In the genomic region with DNA sequence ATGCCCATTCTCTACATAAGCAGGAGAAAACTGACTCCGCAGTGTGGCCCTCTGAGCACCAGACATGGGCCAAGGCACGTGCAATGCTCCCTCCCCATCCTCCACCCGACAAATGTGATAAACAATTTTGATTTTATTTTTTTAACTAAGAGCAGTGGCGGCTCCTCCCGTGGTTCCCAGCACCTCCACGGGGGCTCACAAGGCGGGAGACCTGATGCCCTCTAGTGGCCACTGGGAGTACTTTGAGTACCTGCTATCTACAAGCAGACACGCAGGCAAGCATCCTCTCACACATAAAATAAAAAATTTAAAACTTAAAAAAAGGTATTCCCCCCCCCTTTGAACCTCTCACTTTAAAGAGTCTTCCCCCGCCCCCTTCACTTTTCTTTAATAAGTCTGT, we compare ENCODE assay signal across 8 mouse cellular contexts. TPM values are rescaled to one million over a fixed set of nuclear protein-coding genes. Genes with fewer than 3 reads are reported as not detected.
A peak's percentile ranks its signal among the peaks of the same experiment; 100 is the strongest.
DNase-seq lines count a peak whose midpoint lies in the region; ATAC-seq and TF ChIP-seq lines count a peak whose summit lies in the region.
"Had no signal": no experiment of that assay in that cellular context is flagged by ENCODE, and none has a peak within 500 bp of the region (broad histone marks: within the 10 kb centered on the region; RNA-seq: fewer than 3 reads in every experiment).

No protein-coding gene starts in this region.

- H3K9me3 ChIP-seq in liver, embryonic 11.5 days (ENCODE audit: control insufficient read depth, low read length): no peaks in the 10 kb centered on the region
- no peaks in the 10 kb centered on the region for H3K9me3 ChIP-seq in ES-E14 (ENCODE audit: control insufficient read depth, insufficient read depth, low read depth, low read length)
- H3K9me3 ChIP-seq: liver, embryonic 13.5 days had no signal

- in situ Hi-C loops in ES-E14 (cut with MboI; ENCODE audit: low sequenced_read_pairs in 2 of 2, unreplicated experiment in 2 of 2): no loop called here

- DNase-seq in liver (peak; percentile 37), ES-E14 (ENCODE audit: low read depth, low spot score) (peak; percentile 77)
- DNase-seq in liver, embryonic 11.5 days (ENCODE audit: low spot score): no peak
- peak; percentile 50 for DNase-seq in embryo, embryonic 10 days (ENCODE audit: low spot score)
- no peak for DNase-seq in gastrocnemius, postnatal 10 days
- DNase-seq: liver, embryonic 13.5 days had no signal

- peaks cover 73% of the 10 kb centered on the region for H3K36me3 ChIP-seq in liver, embryonic 11.5 days (ENCODE audit: control insufficient read depth, insufficient read depth, low read length)
- H3K36me3 ChIP-seq in ES-E14 (ENCODE audit: control insufficient read depth, insufficient read depth, low read length, poor library complexity, severe bottlenecking): peaks cover 62% of the 10 kb centered on the region
- H3K36me3 ChIP-seq in small intestine, adult 2 months (ENCODE audit: control insufficient read depth, insufficient read depth, low read length): peaks cover 83% of the 10 kb centered on the region

- ATAC-seq in liver, embryonic 11.5 days (replicated peaks; ENCODE audit: low FRiP score): no peak
- ATAC-seq in activated CD4-positive, CD25-positive, alpha-beta regulatory T cell, adult 4 months: no peak

- TF ChIP-seq CTCF in small intestine, adult 2 months (IDR thresholded peaks at IDR 0.05; ENCODE audit: extremely low read depth, insufficient read length, insufficient replicate concordance, low read depth, low read length): peak; percentile 61; the same call in 1 of the 2 replicates

- no peak overlapping the region for H3K27ac ChIP-seq in liver, embryonic 11.5 days (ENCODE audit: low read depth, low read length)
- H3K27ac ChIP-seq in ES-E14 (ENCODE audit: insufficient read depth, low read depth, low read length, poor library complexity, severe bottlenecking): no peak overlapping the region
- no peak overlapping the region for H3K27ac ChIP-seq in small intestine, adult 2 months (ENCODE audit: insufficient read depth, low read depth, low read length)
- H3K27ac ChIP-seq: liver, embryonic 13.5 days had no signal

- no peak overlapping the region for H3K4me3 ChIP-seq in liver, embryonic 11.5 days (ENCODE audit: low read depth, low read length)
- no peak overlapping the region for H3K4me3 ChIP-seq in ES-E14 (ENCODE audit: insufficient read depth in 1 of 2, low read depth in 1 of 2, low read length in 2 of 2, poor library complexity in 1 of 2, severe bottlenecking in 1 of 2)
- H3K4me3 ChIP-seq in small intestine, adult 2 months (ENCODE audit: low read depth, low read length): no peak overlapping the region
- H3K4me3 ChIP-seq: liver, embryonic 13.5 days had no signal

- no peaks in the 10 kb centered on the region for H3K27me3 ChIP-seq in liver, embryonic 11.5 days (replicated peaks; ENCODE audit: control insufficient read depth, insufficient read depth, low read length)
- H3K27me3 ChIP-seq in small intestine, adult 2 months (ENCODE audit: control insufficient read depth, insufficient read depth, low read length): no peaks in the 10 kb centered on the region
- H3K27me3 ChIP-seq: liver, embryonic 13.5 days had no signal

- TF ChIP-seq POLR2A in small intestine, adult 2 months (IDR thresholded peaks at IDR 0.05; ENCODE audit: low read depth, low read length): no peak

- H3K4me2 ChIP-seq in liver, embryonic 11.5 days: no peak overlapping the region
- H3K4me2 ChIP-seq: liver, embryonic 13.5 days had no signal

- 86% methylated on average over 9 of the region's 9 CpGs for WGBS in liver, embryonic 11.5 days
- 91% methylated on average over 9 of the region's 9 CpGs for WGBS in small intestine, adult 2 months

- no peak overlapping the region for H3K9ac ChIP-seq in liver, embryonic 11.5 days (ENCODE audit: low read depth, low read length)
- peak overlapping the region; percentile 63; the same call in 1 of the 2 replicates for H3K9ac ChIP-seq in ES-E14 (ENCODE audit: insufficient read depth, low read depth, low read length, poor library complexity, severe bottlenecking)
- H3K9ac ChIP-seq: liver, embryonic 13.5 days had no signal

- no peaks in the 10 kb centered on the region for H3K4me1 ChIP-seq in liver, embryonic 11.5 days (replicated peaks; ENCODE audit: control insufficient read depth, insufficient read depth, low read length)
- H3K4me1 ChIP-seq in ES-E14 (ENCODE audit: control insufficient read depth in 2 of 2, insufficient read depth in 2 of 2, low read length in 2 of 2, poor library complexity in 1 of 2): peaks cover 0 to 7% of the 10 kb centered on the region in 2 experiments; a peak in 1 of 4 replicates
- no peaks in the 10 kb centered on the region for H3K4me1 ChIP-seq in small intestine, adult 2 months (ENCODE audit: control insufficient read depth, insufficient read depth, insufficient read length, low read length)
- H3K4me1 ChIP-seq: liver, embryonic 13.5 days had no signal

TF ChIP-seq in ES-E14, 5 proteins besides CTCF, POLR2A, EP300 and RAD21:
- TF ChIP-seq ZC3H11A (IDR thresholded peaks at IDR 0.05; ENCODE audit: borderline replicate concordance, low read depth, low read length) (no peak), ZNF384 (IDR thresholded peaks at IDR 0.05; ENCODE audit: low read depth, low read length) (no peak), HCFC1 (IDR thresholded peaks at IDR 0.05; ENCODE audit: borderline replicate concordance, insufficient read depth, low read length) (no peak)

RNA-seq across cellular contexts. Expression of gene Kdm4a, which starts 8.8 kb away (rescaled TPM):
- polyA plus RNA-seq in liver, embryonic 11.5 days (2014; fragmentation: Nextera tagmentation; extraction: Ambion mirVana): 22.8 and 23.6 TPM in 2 replicates
- 50.2 and 57.2 TPM in 2 replicates for total RNA-seq in ES-E14 (2012; rRNA removed)
- polyA plus RNA-seq in small intestine, adult 2 months (2012; rRNA removed): 9.9 and 21.9 TPM in 2 replicates
- 10 to 100 TPM in 1 of 2 experiments, 1 to 10 TPM in 1; 6.1 to 11.4 TPM for polyA plus RNA-seq in activated CD4-positive, CD25-positive, alpha-beta regulatory T cell, adult 4 months (2017; shearing (Covaris generic))
- total RNA-seq in gastrocnemius, postnatal 10 days (2021): 10 to 100 TPM; 26.4 to 28.0 TPM

RNA-seq across cellular contexts. Expression of gene St3gal3, which starts 36.3 kb away (rescaled TPM):
- polyA plus RNA-seq in liver, embryonic 11.5 days (2014; fragmentation: Nextera tagmentation; extraction: Ambion mirVana): 4.1 and 4.5 TPM in 2 replicates
- 10.9 and 17.1 TPM in 2 replicates for total RNA-seq in ES-E14 (2012; rRNA removed)
- polyA plus RNA-seq in small intestine, adult 2 months (2012; rRNA removed): 6.6 and 8.1 TPM in 2 replicates
- under 1 TPM; 0.77 to 0.85 TPM for polyA plus RNA-seq in activated CD4-positive, CD25-positive, alpha-beta regulatory T cell, adult 4 months (2017; shearing (Covaris generic))
- 10 to 100 TPM; 40.9 to 48.9 TPM for total RNA-seq in gastrocnemius, postnatal 10 days (2021)

Comparison
In these comparisons a context has a peak if more than half of its experiments do, and no peak if none do; other contexts are left out.
1. DNase-seq: peak in liver (single experiment), ES-E14 (single experiment) and embryo, embryonic 10 days (single experiment); none in liver, embryonic 11.5 days (single experiment) and gastrocnemius, postnatal 10 days (single experiment).